ENCODE assay signal across 22 mouse cellular contexts in genomic region chr2:92523321-92523895, GRCm38 (mm10).
DNase-seq lines count a peak whose midpoint lies in the region; ATAC-seq lines count a peak whose summit lies in the region.
"Had no signal": no experiment of that assay in that cellular context is flagged by ENCODE, and none has a peak within 500 bp of the region (broad histone marks: within the 10 kb centered on the region; RNA-seq: fewer than 3 reads in every experiment).

No protein-coding gene starts in this region.

- H3K9me3 ChIP-seq in neural tube, embryonic 15.5 days (replicated peaks): no peaks in the 10 kb centered on the region
- no peaks in the 10 kb centered on the region for H3K9me3 ChIP-seq in stomach, embryonic 14.5 days (ENCODE audit: control insufficient read depth, low read depth, low read length)
- H3K9me3 ChIP-seq: embryonic facial prominence, embryonic 15.5 days; megakaryocyte, embryonic 14.5 days; midbrain, embryonic 15.5 days had no signal

- H3K27ac ChIP-seq in neural tube, embryonic 15.5 days (replicated peaks): no peak overlapping the region
- H3K27ac ChIP-seq in stomach, embryonic 14.5 days (ENCODE audit: low read length): 0 out of 2 replicates have a peak overlapping the region, but pooled peaks have one; percentile 21
- H3K27ac ChIP-seq: embryonic facial prominence, embryonic 15.5 days; midbrain, embryonic 15.5 days had no signal

- peaks cover 17% of the 10 kb centered on the region for H3K4me1 ChIP-seq in neural tube, embryonic 15.5 days
- H3K4me1 ChIP-seq in stomach, embryonic 14.5 days (ENCODE audit: control insufficient read depth, insufficient read depth, low read length): no peaks in the 10 kb centered on the region
- H3K4me1 ChIP-seq: embryonic facial prominence, embryonic 15.5 days had no signal

- no peaks in the 10 kb centered on the region for H3K27me3 ChIP-seq in neural tube, embryonic 15.5 days (replicated peaks)
- H3K27me3 ChIP-seq in stomach, embryonic 14.5 days (ENCODE audit: control insufficient read depth, insufficient read depth, low read length): no peaks in the 10 kb centered on the region
- H3K27me3 ChIP-seq: embryonic facial prominence, embryonic 15.5 days; midbrain, embryonic 15.5 days had no signal

- DNase-seq in adrenal gland, adult (ENCODE audit: inconsistent age in 2 of 2, low spot score in 1 of 2): peak; percentile 56 to 88
- DNase-seq in adrenal gland, postnatal 4 days (ENCODE audit: low spot score in 2 of 2): no peak
- DNase-seq in neural tube, embryonic 10.5 days (ENCODE audit: extremely low spot score, low spot score): peak; percentile 8
- DNase-seq in adrenal gland, postnatal 14 days: peak; percentile 45
- DNase-seq: cerebellum, postnatal 14 days; embryo, embryonic 11 days; forebrain, postnatal 0 days; gastrocnemius, postnatal 10 days; heart, adult 18-20 months; kidney, adult 8-10 months; kidney, postnatal 14 days; liver; lung, postnatal 14 days; right cerebral cortex, adult 18-20 months; thymus, postnatal 25 days had no signal

- no peak for ATAC-seq in neural tube, embryonic 15.5 days (ENCODE audit: low FRiP score)
- ATAC-seq in stomach, embryonic 14.5 days (ENCODE audit: insufficient number of reproducible peaks, insufficient read depth, low FRiP score, low read depth): no peak
- ATAC-seq in frontal cortex, adult (ENCODE audit: low TSS enrichment): no peak
- ATAC-seq in inflammation-experienced regulatory T-cells, adult 6 months: no peak
- ATAC-seq: forebrain, postnatal 0 days; midbrain, embryonic 15.5 days had no signal

- 71% methylated on average over 13 of the region's 13 CpGs for WGBS in neural tube, embryonic 15.5 days
- WGBS in stomach, embryonic 14.5 days: 51% methylated on average over 13 of the region's 13 CpGs

- H3K36me3 ChIP-seq in neural tube, embryonic 15.5 days: no peaks in the 10 kb centered on the region
- H3K36me3 ChIP-seq in stomach, embryonic 14.5 days (ENCODE audit: control insufficient read depth, insufficient read depth, low read length): no peaks in the 10 kb centered on the region
- H3K36me3 ChIP-seq: embryonic facial prominence, embryonic 15.5 days; midbrain, embryonic 15.5 days had no signal

- no peak overlapping the region for H3K4me2 ChIP-seq in neural tube, embryonic 15.5 days
- H3K4me2 ChIP-seq in stomach, embryonic 14.5 days (replicated peaks; ENCODE audit: low read depth, low read length): no peak overlapping the region
- H3K4me2 ChIP-seq: embryonic facial prominence, embryonic 15.5 days; midbrain, embryonic 15.5 days had no signal

- H3K4me3 ChIP-seq in neural tube, embryonic 15.5 days (replicated peaks): no peak overlapping the region
- no peak overlapping the region for H3K4me3 ChIP-seq in stomach, embryonic 14.5 days (ENCODE audit: low read depth, low read length)
- H3K4me3 ChIP-seq: embryonic facial prominence, embryonic 15.5 days; megakaryocyte, embryonic 14.5 days; midbrain, embryonic 15.5 days had no signal

- H3K9ac ChIP-seq in neural tube, embryonic 15.5 days (replicated peaks): no peak overlapping the region
- no peak overlapping the region for H3K9ac ChIP-seq in stomach, embryonic 14.5 days (replicated peaks; ENCODE audit: low read depth, low read length)
- H3K9ac ChIP-seq: embryonic facial prominence, embryonic 15.5 days; forebrain, postnatal 0 days; midbrain, embryonic 15.5 days had no signal

Comparison
In these comparisons a context has a peak if more than half of its experiments do, and no peak if none do; other contexts are left out.
1. DNase-seq: peak in adrenal gland, adult (2 of 2), neural tube, embryonic 10.5 days (single experiment) and adrenal gland, postnatal 14 days (single experiment); none in adrenal gland, postnatal 4 days (0 of 2).